Mouse (Mus musculus): ENCODE measurements around the gene Arhgef10l.

DNA sequence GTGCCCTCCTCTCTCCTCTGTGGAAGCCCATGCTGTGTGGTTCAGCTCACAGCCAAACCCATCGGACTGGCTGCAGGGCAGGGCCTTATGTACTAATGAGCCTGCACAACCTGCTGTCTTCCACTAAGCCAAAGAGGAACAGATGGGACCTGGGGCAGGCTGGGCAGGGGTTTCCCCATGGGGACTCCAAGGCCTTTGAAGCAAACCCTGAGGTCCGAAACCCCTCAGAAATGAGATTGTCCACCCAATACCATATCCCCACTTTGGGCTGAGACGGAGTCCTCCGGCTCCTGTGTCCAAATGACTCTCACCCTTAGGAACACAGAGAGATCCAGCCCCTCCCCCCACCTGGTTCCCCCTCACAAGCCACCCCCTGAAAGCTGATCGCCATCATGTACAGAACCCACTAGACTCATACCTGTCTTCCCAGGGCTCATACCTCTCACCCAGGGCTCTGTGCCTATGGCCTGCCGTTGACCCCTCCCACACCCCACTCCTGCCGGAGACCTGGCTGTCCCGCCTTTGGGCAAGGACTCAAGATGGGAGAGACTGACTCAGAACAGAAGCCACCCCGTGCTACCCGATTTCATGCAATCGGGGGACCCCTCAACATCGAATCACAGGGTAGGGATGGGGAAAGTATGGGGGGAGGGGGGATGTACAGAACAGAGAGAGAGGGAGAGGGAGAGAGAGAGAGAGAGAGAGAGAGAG is 17.9 kb downstream of the Arhgef10l start:
- no peak for TF ChIP-seq CTCF (IDR thresholded peaks at IDR 0.05; ENCODE audit: low read depth, low read length)
- no peak for TF ChIP-seq POLR2A (IDR thresholded peaks at IDR 0.05; ENCODE audit: extremely low read depth, insufficient read depth, low read length)

Measured in liver, adult 2 months (tissue).